Mouse (Mus musculus): ENCODE data around the gene Bglap2. TPM values are rescaled to one million over a fixed set of nuclear protein-coding genes. Genes with fewer than 3 reads are reported as not detected.
"Not testable (repeated sequence)": the region's sequence is repeated elsewhere in the genome, so short reads cannot be mapped to it uniquely, and the experiment has no call there.

Gene Bglap2
- total RNA-seq, 2 experiments from 2014 or later, result not detected

DNA sequence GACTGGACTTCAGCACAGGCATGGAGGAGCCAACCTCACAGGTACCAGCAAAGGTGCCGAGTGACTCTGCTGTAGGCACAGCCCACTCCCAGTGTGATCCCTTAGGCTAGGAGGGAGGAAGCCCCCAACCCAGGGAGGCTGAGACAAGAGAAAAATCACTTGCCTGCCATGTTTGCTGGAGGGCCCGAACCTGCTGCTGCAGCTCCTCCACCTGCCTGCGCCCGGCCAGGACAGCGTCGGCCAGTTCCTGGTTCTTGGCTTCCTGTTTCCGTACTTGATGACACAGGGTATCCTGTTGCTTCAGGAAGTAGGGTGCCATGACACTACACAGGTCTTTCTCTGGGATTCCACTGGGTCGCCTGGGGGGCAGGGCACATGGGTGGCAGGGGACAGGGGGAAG lies 17.2 kb upstream of the Bglap2 start:
- intact Hi-C loops (cut with DNase I), result no loop called here
- DNase-seq (ENCODE audit: low spot score), result no peak

DNA sequence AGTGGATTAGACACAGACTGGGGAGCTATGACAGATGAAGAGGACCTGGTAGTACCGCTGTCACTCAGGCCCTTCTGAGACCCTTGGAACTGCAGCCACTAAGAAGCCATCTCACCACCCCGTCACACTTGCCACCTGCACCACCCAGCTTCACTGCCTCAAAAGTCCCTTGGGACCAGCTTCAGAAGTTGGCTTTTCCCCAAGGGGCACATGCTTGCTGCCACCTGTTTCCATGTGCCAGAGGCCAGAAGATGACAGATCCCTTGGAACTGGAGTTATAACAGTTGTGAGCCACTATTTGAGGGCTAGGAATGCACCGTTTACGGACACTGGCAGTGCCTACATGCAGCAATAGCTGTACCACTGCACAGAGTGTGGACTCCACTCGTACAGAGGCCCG lies 16.8 kb upstream of the Bglap2 start:
- DNase-seq (ENCODE audit: low spot score), result no peak
- intact Hi-C loops (cut with DNase I), result no loop called here

DNA sequence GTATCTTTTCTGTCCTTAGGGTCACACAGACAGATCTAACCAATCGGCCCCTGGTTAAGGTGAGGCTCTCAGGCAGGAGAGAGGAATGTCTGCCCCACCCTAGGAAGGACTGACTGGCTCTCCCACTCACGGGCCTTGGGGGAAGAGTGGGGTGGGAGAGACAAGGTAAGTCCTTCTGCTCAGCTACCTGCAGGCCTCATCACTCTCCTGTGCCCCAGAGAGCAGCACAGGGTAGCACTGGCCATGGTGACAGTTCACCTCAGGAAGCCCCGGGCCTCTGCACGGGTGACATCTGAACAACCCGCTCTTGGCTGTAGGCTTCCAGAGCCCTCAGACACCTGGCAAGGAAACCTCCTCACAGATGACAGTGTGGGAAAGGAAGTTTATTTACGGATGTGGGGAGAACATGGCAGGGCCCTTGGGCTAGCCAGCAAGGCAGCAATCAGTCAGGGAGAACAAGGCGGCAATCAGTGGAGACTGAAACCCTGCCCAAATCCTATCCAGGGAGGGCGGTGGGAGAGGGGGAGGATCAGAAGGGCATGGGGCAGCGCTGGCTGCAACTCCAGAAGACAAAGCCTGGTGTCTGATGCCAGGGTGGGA lies 15.4 kb upstream of the Bglap2 start:
- DNase-seq (ENCODE audit: low spot score), result no peak
- intact Hi-C loops (cut with DNase I), result no loop called here

DNA sequence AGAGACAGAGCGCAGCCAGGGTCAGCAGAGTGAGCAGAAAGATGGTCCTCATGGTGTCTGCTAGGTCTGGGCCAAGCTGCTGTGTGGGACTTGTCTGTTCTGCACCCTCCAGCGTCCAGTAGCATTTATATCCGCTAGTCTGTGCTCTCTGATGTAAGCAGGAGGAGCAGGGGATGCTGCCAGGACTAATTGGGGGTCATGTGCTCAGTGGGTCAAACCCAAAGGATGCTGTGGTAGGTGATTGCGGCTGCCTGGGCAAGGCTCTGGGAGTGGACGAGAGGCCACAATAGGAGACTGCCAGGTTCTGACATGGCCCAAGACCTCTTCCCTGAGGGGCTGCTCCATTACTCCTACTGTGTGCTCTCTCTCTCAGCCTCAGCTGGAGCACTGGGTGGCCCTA lies 5.9 kb upstream of the Bglap2 start, which contains the start of gene Bglap:
Gene Bglap (minus strand): TSS at position 101 of the 400 bp plus-strand sequence.
- intact Hi-C loops (cut with DNase I), result no loop called here
- no peak for DNase-seq (ENCODE audit: low spot score)

DNA sequence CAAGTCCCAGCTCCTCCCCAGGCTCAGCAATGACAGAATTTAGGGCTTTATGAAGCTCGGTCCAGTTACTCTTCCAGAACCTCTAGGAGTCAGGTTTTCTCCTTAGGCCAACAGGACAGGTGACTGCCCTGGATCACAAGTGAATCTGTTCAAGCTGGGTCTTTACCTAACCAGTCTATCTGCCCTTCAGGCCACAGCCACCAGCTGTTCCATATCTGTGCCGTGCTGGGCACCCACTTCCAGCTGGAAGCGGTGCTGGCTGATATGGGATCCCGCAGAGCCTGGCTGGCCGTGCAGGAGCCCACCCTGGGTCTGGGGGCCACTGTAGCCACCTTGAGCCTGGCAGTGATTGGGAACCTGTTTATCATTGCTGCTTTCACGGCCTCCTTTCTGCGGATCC lies 3.9 kb upstream of the Bglap2 start:
- intact Hi-C loops (cut with DNase I); DNase-seq (ENCODE audit: low spot score): not testable (repeated sequence)

DNA sequence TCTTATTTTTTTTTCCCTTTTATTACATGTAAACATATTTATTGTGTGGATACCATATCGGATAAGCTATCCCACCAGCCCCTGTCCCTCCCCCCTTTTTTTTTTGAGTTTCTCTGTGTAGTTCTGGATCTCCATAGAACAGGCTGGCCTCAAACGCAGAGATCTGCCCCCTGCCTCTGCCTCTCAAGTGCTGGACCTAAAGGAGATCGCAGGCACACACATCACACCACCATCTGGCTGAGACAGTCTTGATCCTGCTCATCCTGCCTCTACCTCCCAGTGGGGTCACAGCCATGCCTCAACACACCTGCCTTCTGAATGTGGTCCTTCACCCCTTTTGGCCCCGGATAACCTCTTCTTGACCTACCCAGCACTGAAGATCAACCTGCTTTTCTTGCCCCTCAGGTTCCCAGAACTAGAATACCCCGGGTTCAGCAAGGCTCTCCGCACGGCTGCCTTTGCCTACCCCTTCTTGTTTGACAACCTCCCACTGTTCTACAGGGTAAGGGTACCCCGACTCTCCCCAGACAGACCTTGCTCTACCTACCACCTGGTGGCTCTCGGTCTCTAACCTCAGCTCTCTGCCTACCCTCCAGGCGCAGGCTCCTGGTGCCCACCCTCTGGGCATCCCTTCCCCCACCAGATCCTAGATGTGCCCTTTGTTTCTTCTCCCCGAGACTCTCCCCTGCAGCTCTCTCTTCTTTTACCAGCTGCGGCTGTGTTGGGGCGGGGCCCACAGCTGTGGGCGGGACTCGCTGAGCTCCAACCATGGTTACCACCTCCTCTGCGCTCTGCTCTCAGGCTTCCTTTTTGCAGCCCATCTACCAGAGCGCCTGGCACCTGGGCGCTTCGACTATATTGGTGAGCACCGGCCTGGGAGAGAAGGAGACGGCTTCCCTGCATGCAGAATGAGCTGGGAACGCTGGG lies 3.2 kb upstream of the Bglap2 start:
- intact Hi-C loops (cut with DNase I); DNase-seq (ENCODE audit: low spot score): not testable (repeated sequence)

DNA sequence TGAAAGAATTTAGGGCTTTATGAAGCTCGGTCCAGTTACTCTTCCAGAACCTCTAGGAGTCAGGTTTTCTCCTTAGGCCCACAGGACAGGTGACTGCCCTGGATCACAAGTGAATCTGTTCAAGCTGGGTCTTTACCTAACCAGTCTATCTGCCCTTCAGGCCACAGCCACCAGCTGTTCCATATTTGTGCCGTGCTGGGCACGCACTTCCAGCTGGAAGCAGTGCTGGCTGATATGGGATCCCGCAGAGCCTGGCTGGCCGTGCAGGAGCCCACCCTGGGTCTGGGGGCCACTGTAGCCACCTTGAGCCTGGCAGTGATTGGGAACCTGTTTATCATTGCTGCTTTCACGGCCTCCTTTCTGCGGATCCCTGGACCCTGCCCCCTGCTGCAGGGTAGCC lies 1.9 kb downstream of the Bglap2 start:
- intact Hi-C loops (cut with DNase I); DNase-seq (ENCODE audit: low spot score): not testable (repeated sequence)

DNA sequence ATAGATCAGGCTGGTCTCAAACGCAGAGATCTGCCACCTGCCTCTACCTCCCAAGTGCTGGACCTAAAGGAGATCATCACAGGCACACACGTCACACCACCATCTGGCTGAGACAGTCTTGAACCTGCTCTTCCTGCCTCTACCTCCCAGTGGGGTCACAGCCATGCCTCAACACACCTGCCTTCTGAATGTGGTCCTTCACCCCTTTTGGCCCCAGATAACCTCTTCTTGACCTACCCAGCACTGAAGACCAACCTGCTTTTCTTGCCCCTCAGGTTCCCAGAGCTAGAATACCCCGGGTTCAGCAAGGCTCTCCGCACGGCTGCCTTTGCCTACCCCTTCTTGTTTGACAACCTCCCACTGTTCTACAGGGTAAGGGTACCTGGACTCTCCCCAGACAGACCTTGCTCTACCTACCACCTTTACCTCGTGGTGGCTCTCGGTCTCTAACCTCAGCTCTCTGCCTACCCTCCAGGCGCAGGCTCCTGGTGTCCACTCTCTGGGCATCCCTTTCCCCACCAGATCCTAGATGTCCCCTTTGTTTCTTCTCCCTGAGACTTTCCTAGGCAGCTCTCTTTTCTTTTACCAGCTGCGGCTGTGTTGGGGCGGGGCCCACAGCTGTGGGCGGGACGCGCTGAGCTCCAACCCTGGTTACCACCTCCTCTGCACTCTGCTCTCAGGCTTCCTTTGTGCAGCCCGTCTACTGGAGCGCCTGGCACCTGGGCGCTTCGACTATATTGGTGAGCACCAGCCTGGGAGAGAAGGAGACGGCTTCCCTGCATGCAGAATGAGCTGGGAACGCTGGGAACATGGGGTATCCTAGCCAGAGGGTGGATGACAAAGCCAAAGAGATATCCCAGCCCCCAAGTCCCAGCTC lies 2.5 kb downstream of the Bglap2 start:
- intact Hi-C loops (cut with DNase I); DNase-seq (ENCODE audit: low spot score): not testable (repeated sequence)

DNA sequence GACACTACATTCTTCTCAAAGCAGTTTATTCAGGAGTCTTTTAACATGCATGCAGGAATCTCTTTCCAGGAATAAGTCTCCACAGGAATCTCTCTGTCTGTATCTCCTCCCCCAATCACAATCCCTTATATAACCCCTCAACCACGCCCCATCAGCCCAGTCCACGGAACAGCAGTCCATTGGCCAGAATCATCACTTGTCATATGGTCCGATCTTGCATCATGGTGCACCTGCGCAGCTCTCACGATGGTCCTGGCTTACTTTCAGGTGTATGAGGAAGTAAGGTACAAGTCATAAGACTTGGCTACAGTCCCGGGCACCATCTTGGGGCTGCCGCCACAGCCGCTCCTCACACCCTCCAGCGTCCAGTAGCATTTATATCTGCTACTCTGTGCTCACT lies 5.9 kb downstream of the Bglap2 start, which contains the start of gene Bglap3:
Gene Bglap3 (minus strand): TSS at position 101 of the 400 bp plus-strand sequence.
- DNase-seq (ENCODE audit: low spot score); intact Hi-C loops (cut with DNase I): not testable (repeated sequence)

DNA sequence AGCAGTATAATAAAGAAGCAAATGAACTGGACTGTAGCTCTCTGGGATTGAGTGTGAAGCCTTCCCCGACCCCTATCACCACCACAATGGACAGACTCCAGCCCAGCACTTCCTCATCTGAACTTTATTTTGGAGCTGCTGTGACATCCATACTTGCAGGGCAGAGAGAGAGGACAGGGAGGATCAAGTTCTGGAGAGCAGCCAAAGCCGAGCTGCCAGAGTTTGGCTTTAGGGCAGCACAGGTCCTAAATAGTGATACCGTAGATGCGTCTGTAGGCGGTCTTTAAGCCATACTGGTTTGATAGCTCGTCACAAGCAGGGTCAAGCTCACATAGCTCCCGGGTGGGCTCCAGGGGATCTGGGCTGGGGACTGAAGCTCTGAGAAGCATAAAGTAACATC lies 10.0 kb downstream of the Bglap2 start:
- intact Hi-C loops (cut with DNase I), result not testable (repeated sequence)

DNA sequence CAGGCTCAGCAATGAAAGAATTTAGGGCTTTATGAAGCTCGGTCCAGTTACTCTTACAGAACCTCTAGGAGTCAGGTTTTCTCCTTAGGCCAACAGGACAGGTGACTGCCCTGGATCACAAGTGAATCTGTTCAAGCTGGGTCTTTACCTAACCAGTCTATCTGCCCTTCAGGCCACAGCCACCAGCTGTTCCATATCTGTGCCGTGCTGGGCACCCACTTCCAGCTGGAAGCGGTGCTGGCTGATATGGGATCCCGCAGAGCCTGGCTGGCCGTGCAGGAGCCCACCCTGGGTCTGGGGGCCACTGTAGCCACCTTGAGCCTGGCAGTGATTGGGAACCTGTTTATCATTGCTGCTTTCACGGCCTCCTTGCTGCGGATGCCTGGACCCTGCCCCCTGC lies 11.0 kb downstream of the Bglap2 start:
- intact Hi-C loops (cut with DNase I); DNase-seq (ENCODE audit: low spot score): not testable (repeated sequence)

More for the DNA sequence above, 10.0 kb downstream of the Bglap2 start:
- DNase-seq (ENCODE audit: low spot score), result not testable (repeated sequence)

DNA sequence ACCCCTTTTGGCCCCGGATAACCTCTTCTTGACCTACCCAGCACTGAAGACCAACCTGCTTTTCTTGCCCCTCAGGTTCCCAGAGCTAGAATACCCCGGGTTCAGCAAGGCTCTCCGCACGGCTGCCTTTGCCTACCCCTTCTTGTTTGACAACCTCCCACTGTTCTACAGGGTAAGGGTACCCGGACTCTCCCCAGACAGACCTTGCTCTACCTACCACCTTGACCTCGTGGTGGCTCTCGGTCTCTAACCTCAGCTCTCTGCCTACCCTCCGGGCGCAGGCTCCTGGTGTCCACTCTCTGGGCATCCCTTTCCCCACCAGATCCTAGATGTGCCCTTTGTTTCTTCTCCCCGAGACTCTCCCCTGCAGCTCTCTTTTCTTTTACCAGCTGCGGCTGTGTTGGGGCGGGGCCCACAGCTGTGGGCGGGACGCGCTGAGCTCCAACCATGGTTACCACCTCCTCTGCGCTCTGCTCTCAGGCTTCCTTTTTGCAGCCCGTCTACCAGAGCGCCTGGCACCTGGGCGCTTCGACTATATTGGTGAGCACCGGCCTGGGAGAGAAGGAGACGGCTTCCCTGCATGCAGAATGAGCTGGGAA lies 11.6 kb downstream of the Bglap2 start:
- intact Hi-C loops (cut with DNase I); DNase-seq (ENCODE audit: low spot score): not testable (repeated sequence)

DNA sequence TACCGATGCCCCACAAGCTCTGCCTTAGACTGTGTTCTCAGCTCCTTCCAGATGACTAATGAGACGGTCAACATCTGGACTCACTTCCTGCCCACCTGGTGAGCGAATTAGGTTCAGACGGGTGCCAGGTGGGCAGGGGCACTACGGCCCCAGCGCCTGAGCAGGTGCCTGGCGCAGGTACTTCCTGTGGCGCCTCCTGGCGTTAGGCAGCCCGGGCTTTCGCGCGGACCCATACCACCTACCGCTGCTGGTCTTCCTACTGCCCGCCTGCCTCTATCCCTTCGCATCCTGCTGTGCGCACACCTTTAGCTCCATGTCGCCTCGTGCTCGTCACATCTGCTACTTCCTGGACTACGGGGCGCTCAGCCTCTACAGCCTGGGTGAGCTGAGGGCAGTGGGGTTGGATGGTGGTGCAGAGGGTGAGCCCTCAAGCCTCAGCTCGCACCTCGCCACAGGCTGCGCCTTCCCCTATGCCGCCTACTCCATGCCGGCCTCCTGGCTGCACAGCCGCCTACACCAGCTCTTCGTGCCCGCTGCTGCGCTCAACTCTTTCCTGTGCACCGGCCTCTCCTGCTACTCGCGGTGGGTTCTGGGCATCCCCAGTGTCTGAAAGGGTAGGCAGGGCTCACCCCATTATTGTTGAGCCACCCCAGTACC lies 12.7 kb downstream of the Bglap2 start:
- intact Hi-C loops (cut with DNase I), result no loop called here
- no peak for DNase-seq (ENCODE audit: low spot score)

DNA sequence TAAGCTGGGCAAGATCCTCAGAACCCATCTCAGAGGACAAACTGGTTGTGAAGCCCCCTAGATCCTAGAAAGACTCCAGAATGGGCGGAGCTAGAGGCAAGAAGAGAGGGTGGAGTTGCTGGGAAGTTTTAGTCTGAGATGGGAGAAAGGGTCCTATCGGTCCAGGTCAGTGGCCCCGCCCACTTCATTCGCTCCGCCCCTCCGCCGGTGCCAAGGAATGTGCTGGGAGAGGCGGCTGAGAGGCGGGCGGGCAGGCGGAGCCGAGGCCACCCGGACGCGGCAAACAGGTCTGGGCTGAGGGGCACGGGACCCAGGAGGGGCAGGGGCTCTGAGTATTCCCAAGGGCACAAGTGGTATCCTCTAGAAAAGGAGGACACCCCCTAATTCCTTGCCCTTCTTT lies 14.2 kb downstream of the Bglap2 start, which contains the start of gene Paqr6:
Gene Paqr6 (plus strand): TSS at position 248 of the 400 bp plus-strand sequence.
- intact Hi-C loops (cut with DNase I), result no loop called here
- peak; percentile 49 for DNase-seq (ENCODE audit: low spot score)

DNA sequence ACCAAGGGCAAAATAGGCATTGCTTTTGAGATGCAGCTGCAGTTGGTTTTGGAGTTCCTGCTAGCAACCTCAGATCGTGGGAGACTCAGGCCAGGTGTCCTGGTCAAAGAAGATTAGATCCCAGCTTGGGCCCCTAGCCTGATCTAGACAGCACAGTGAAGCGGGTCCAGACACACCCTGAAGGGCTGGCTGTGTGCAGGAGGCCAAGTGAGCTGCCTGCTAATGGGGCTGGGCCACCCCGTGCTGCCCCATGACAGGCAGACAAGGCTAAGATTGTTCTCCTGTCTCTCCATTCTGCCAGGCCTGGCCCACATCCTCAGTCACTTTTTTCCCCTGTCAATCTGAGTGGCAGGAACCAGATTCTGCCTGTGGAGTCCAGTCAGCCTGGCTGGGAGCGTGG lies 14.8 kb downstream of the Bglap2 start:
- intact Hi-C loops (cut with DNase I), result no loop called here

DNA sequence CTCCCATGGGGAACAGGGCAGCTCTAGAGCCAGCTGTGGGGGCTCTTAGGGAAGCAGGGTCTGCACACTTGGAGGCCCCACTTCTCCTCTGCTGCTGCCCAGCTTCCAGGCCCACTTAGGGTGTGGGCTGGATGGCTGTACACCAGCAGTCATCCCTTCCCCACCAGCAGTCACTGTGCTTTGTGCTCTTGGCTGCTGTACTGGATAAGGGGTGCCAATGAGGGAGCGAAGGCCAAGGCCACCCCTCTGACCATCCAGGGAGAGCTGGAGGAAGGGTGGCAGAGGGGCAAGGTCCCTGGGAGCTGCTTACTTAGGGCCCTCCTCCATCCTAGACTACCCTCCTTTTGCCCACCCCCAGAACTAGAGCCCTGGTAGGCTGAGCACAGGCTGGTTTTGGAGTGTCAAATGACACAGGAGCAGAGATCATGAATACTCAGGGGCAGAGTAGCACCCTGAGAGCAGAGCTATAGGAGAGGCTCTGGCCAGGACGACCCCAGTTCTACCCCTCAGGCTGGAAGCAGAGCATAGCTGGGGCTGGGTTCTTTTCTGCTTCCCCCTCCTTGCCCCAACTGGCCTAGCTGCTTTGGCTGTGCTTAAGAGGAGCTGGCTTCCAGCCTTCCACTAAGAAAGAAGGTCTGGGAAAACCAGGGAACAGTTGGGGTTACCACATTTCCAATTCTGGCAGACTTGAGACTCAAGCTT lies 16.7 kb downstream of the Bglap2 start:
- no peak for DNase-seq (ENCODE audit: low spot score)
- intact Hi-C loops (cut with DNase I), result no loop called here

More for the DNA sequence above, 14.8 kb downstream of the Bglap2 start:
- no peak for DNase-seq (ENCODE audit: low spot score)

DNA sequence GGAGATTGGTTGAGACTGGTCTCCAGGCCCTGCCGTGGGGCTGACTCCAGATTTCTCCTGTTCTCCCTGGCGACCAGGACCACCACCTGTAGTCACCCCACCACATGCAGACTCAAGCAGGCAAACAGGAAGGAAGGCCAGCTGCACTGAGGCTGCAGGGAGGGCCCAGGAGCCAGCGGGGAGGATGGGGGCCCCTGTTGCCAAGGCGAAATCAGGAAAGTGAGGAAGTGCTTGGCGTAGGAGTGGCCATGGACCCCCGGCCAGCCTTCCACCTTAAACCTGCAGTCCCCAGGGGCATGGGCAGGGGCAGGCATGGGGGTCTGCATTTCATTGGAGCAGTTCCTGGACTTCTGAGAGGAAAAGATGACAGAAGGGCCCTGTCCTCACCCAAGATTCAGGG lies 17.4 kb downstream of the Bglap2 start:
- intact Hi-C loops (cut with DNase I), result no loop called here
- DNase-seq (ENCODE audit: low spot score), result no peak

DNA sequence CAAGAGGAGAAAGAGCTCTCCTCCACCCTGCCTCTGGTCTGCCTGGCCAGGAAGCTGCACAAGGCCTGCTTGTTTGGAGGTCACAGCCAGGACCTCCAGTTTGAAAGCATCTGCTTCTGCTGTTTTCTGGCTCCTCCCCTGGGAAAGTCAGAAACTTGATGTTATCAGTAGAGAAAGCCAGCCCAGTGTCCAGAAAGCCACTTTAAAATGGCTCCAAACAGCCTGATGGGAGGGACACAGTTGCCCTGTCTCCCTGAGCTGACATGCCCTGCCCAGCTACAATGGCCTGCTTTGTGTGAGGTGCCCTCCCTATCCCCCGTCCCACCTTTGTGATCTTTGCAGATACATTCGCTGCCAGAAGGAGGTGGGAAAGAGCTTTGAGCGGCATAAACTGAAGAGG lies 18.5 kb downstream of the Bglap2 start:
- intact Hi-C loops (cut with DNase I), result no loop called here
- DNase-seq (ENCODE audit: low spot score), result no peak

DNA sequence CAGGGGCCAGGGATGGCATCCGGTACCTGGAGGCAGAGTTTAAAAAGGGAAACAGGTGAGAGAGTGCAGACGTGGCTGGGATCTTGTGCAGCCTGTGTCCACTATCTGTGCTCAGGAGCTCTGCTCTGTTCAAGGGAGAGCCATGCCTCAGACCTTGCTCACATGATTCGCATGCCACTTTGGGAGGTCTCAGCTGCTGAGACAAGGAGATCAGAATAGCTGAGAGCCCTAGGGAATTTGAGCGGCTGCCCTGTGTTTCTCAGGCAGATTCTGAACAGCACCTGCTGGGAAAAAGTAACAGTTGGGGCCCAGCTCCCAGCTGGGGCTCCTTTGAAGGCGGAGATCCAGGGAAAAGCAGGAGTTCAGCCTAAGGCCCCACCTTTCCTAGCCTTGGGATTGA lies 18.9 kb downstream of the Bglap2 start:
- DNase-seq (ENCODE audit: low spot score), result no peak
- intact Hi-C loops (cut with DNase I), result no loop called here
